Mouse (Mus musculus) megakaryocyte, embryonic 14.5 days (primary cell): Measurements from ENCODE around the gene Actr6.

Source experiments
- FLI1 ChIP-seq: IDR thresholded peaks from 2 replicates; pipeline ENCODE4 v1.6.1; 2012; ENCODE audit warnings: low read length, inconsistent platforms, mixed read lengths
- GATA1 ChIP-seq: IDR thresholded peaks from 3 replicates; pipeline ENCODE4 v1.6.1; 2012; ENCODE audit warnings: mixed read lengths, low read length, inconsistent platforms, borderline replicate concordance

DNA sequence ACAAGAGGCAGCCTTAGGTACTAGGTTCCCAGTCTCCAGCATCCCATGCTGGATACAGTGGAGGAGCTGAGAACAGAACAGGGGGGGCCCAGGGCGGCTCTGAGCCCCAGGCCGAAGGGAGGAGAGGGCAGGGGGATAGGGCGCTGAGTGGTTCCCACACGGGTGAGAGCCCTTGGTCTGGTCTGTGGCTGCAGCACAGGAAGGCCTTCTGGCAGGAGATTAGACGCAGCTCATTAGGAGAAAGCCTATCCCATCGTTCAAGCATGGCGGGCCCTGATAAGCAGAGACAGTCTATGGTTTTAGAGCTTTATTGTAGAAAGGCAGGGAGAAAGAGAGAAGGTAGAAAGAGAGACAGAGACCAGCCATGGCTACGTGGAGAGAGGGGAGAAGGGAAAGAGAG, 42.1 kb downstream of the Actr6 start:
- no peak for TF ChIP-seq GATA1
- no peak for TF ChIP-seq FLI1
